Mouse (Mus musculus) liver, embryonic 14.5 days (tissue): ENCODE results near the gene Ntf3. TPM values are rescaled to one million over a fixed set of nuclear protein-coding genes. Genes with fewer than 3 reads are reported as not detected.

Experiments used
- ATAC-seq: fragments of 200-750 bp; cut with Nextera tagmentation; 2 replicates; pipeline ENCODE4 v1.8.0; 2017; ENCODE audit warnings: moderate number of reproducible peaks, mild to moderate bottlenecking, moderate library complexity; ENCODE audit not compliant: insufficient read depth
- DNase-seq, 3 experiments: peaks; one replicate each; pipeline ENCODE4 v3.0.0-alpha.2; 2012 to 2013; ENCODE audit warnings: low read depth in 3 of 3, low spot score in 3 of 3
- H3K27ac ChIP-seq: fragments of 300-500 bp; sonication (generic); 2 replicates; pipeline ENCODE4 v1.5.1; 2014; ENCODE audit warnings: moderate library complexity, mild to moderate bottlenecking, control low read depth, inconsistent platforms
- H3K27me3 ChIP-seq: fragments of 300-500 bp; sonication (generic); 2 replicates; pipeline ENCODE4 v1.6.1; 2014; ENCODE audit warnings: mild to moderate bottlenecking, low read length, moderate library complexity; ENCODE audit not compliant: control insufficient read depth, insufficient read depth
- H3K36me3 ChIP-seq: fragments of 300-500 bp; sonication (generic); replicated peaks from 2 replicates; pipeline ENCODE4 v1.6.1; 2014; ENCODE audit warnings: low read depth; ENCODE audit not compliant: control insufficient read depth, insufficient read depth
- H3K4me1 ChIP-seq, 2 experiments: fragments of 200-500 bp in 1 of 2; fragments of 300-500 bp in 1 of 2; sonication (generic) in 1 of 2; replicated peaks; 2 replicates each; pipeline ENCODE4 v1.6.1; 2012 to 2014; ENCODE audit warnings: antibody characterized with exemption in 1 of 2, inconsistent platforms in 1 of 2, low read length in 1 of 2; ENCODE audit not compliant: control insufficient read depth in 2 of 2, insufficient read depth in 2 of 2
- H3K4me2 ChIP-seq: fragments of 300-500 bp; sonication (generic); 2 replicates; pipeline ENCODE4 v1.6.1; 2014; ENCODE audit warnings: low read depth, mild to moderate bottlenecking, control low read depth, moderate library complexity
- H3K4me3 ChIP-seq, 2 experiments: fragments of 200-500 bp in 1 of 2; fragments of 300-500 bp in 1 of 2; sonication (generic) in 1 of 2; 2 replicates each; pipeline ENCODE4 v1.5.1; 2012 to 2014; ENCODE audit warnings: low read depth in 2 of 2, low read length in 2 of 2, mild to moderate bottlenecking in 2 of 2, control low read depth in 1 of 2, inconsistent platforms in 1 of 2, moderate library complexity in 1 of 2; ENCODE audit not compliant: insufficient read depth in 1 of 2
- H3K9ac ChIP-seq: fragments of 300-500 bp; sonication (generic); replicated peaks from 2 replicates; pipeline ENCODE4 v1.6.1; 2014; ENCODE audit warnings: mild to moderate bottlenecking, control low read depth, moderate library complexity
- H3K9me3 ChIP-seq: fragments of 300-500 bp; sonication (generic); 2 replicates; pipeline ENCODE4 v1.6.1; 2016; ENCODE audit warnings: low read length, mixed read lengths; ENCODE audit not compliant: control insufficient read depth
- CTCF ChIP-seq: IDR thresholded peaks from 2 replicates; pipeline ENCODE4 v1.5.1; 2016; ENCODE audit warnings: antibody characterized with exemption, low read depth, control low read depth
- EP300 ChIP-seq: IDR thresholded peaks from 2 replicates; pipeline ENCODE4 v1.6.1; 2016; ENCODE audit warnings: antibody characterized with exemption, low read depth
- WGBS: fragments of 180-500 bp; shearing (Covaris S2); extraction: QIAGEN DNeasy Blood & Tissue Kit; methylation state at CpG from one replicate; pipeline ENCODE4 v1.1.7; 2014; ENCODE audit not compliant: insufficient replicate concordance; 5-methylcytosine and 5-hydroxymethylcytosine counted together
- polyA plus RNA-seq, 2 experiments: library from polyadenylated mRNA; depleted of rRNA in 1 of 2; stranded (reverse) in 1 of 2; unstranded in 1 of 2; fragments of >200 nt; fragmentation: Nextera tagmentation in 1 of 2; extraction: Ambion mirVana in 1 of 2; gene quantifications; 2 replicates each; pipeline versions ENCODE4 v1.2.1 to v1.2.3; 2012 to 2014

Gene Ntf3
- polyA plus RNA-seq, 2 experiments: 0.20 to 0.38 TPM

- Histone ChIP-seq H3K9ac (no peak overlapping the region), H3K27ac (no peak overlapping the region), H3K9me3 (no peaks in the 10 kb centered on the region), H3K4me1 (no peaks in the 10 kb centered on the region), H3K27me3 (peaks cover 46% of the 10 kb centered on the region), H3K4me2 (no peak overlapping the region), H3K36me3 (no peaks in the 10 kb centered on the region), H3K4me3 (no peak overlapping the region; a peak in 1 of 4 replicates)
- TF ChIP-seq CTCF (no peak), EP300 (no peak)
- WGBS: 2% methylated on average over 27 of the region's 27 CpGs
- ATAC-seq (no peak), DNase-seq (no peak)
Measured at GRCm38 (mm10) chr6:126164781-126165180, 1.9 kb downstream of the Ntf3 start.

DNA sequence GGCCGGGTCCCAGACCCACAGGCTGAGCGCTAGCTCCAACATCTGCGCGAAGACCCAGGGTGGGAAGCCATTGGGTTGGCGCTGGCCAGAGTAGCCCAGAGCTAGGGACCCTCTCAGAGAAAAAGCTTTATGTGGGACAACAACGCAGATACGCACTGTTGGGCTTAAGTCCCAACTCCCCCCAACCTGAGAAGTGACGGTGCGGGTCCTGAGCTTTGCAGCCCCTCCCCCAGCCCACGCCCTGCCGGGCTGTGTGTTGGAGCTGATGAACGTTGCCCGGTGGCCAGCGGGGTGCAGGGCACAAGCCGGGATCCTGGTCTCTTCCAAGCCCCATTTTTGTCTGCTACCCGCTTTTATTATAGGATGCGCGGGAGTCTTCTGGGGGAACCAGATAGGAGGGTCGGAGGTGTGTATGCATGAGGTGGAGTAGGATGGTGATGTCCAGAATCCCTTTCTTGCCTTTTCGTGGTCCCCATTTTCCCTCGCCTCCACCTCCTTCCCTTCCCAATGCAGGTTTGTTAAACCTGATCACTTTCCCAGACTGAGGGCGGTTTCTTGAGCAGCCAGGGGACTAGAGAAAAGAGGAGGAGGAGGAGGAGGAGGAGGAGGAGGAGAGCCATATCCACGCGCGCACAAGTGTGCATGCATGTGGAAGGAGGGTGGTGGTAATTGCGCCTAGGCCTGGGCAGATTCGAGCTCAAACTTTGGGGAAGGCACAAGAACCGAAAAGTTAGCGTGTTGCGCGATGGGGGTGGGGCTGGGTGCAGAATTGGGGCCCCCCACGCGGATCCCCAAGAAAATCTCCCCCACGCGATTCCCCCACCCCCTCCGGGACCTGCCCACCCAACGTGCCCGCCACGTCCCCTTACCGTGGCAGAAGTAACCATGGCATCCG, 2.6 kb downstream of the Ntf3 start:
- peaks cover 46% of the 10 kb centered on the region for H3K27me3 ChIP-seq

GRCm38 (mm10) chr6:126163181-126163621, 3.5 kb downstream of the Ntf3 start:
- H3K4me1 ChIP-seq: no peaks in the 10 kb centered on the region
- H3K27ac ChIP-seq: no peak overlapping the region
- peaks cover 46% of the 10 kb centered on the region for H3K27me3 ChIP-seq
- ATAC-seq (no peak), DNase-seq (no peak)
- H3K4me2 ChIP-seq: peak overlapping the region; percentile 22; the same call in 1 of the 2 replicates
- no peak overlapping the region for H3K9ac ChIP-seq
- WGBS: under 1% methylated on average over 25 of the region's 25 CpGs
- H3K36me3 ChIP-seq: no peaks in the 10 kb centered on the region
- TF ChIP-seq CTCF: no peak
- no peak for TF ChIP-seq EP300
- no peaks in the 10 kb centered on the region for H3K9me3 ChIP-seq
- peak overlapping the region in 1 of 2 experiments; percentile 20; a peak in 2 of 4 replicates for H3K4me3 ChIP-seq

More for the DNA sequence above, 2.6 kb downstream of the Ntf3 start:
- Histone ChIP-seq H3K9ac (no peak overlapping the region), H3K4me3 (peak overlapping the region in 1 of 2 experiments; percentile 4; a peak in 1 of 4 replicates), H3K27ac (no peak overlapping the region), H3K9me3 (no peaks in the 10 kb centered on the region), H3K4me2 (0 out of 2 replicates have a peak overlapping the region, but pooled peaks have one; percentile 22), H3K36me3 (no peaks in the 10 kb centered on the region), H3K4me1 (no peaks in the 10 kb centered on the region)
- ATAC-seq (no peak), DNase-seq (no peak)
- TF ChIP-seq EP300 (no peak), CTCF (no peak)
- WGBS: 2% methylated on average over 41 of the region's 41 CpGs

- H3K27me3 ChIP-seq: peaks cover 44% of the 10 kb centered on the region
- H3K4me3 ChIP-seq: no peak overlapping the region
- no peak for TF ChIP-seq CTCF
- TF ChIP-seq EP300: no peak
- H3K9ac ChIP-seq: no peak overlapping the region
- 9% methylated on average over 10 of the region's 10 CpGs for WGBS
- H3K36me3 ChIP-seq: no peaks in the 10 kb centered on the region
- DNase-seq (no peak), ATAC-seq (no peak)
- H3K4me1 ChIP-seq: no peaks in the 10 kb centered on the region
- peak overlapping the region; percentile 22; the same call in 1 of the 2 replicates for H3K4me2 ChIP-seq
- no peaks in the 10 kb centered on the region for H3K9me3 ChIP-seq
- H3K27ac ChIP-seq: no peak overlapping the region
Measured at GRCm38 (mm10) chr6:126162351-126162758, 4.4 kb downstream of the Ntf3 start.
